Mouse (Mus musculus) neutrophil, adult 59 days (primary cell): ENCODE measurements around the gene Sfta2. TPM values are rescaled to one million over a fixed set of nuclear protein-coding genes. Genes with fewer than 3 reads are reported as not detected.

Experiments
- total RNA-seq, 2 experiments: library from RNA; stranded (reverse); gene quantifications; 1 replicate in 1 of 2; 2 replicates in 1 of 2; pipeline ENCODE4 v1.2.4; 2023

Gene Sfta2
- not detected for total RNA-seq

GRCm38 (mm10) chr17:35601249-35601648 is at the start of gene Sfta2:
TSS of gene Sfta2 (plus strand) at chr17:35601549.

DNA sequence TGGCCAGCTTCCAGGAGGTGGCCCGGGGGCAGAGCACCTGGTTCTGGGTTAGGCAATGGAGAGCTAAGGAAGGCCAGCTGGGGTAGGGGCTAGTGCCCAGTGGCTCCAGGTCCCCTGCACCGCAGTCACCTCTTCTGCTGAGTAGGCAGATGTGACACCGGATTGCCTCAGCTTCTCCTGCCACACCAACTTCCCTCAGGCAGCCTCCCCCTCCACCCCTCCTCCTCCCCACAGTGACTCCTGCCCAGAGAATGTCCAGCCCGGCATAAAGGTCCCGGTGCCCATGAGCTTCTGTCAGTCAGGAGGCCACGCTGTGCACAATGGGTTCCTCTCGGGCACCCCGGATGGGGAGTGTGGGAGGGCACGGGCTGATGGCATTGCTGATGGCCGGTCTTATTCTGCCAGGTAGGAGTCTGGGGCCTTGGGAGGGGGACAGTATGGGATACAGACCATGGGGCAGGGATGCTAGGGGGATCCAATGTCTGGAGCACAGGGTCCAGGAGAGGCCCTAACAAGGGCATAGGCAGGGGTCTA is 49.4 kb upstream of the Sfta2 start, which contains the start of gene Cdsn:
Gene Cdsn, plus strand, starts transcription at position 248 of the 534 bp plus-strand sequence.

DNA sequence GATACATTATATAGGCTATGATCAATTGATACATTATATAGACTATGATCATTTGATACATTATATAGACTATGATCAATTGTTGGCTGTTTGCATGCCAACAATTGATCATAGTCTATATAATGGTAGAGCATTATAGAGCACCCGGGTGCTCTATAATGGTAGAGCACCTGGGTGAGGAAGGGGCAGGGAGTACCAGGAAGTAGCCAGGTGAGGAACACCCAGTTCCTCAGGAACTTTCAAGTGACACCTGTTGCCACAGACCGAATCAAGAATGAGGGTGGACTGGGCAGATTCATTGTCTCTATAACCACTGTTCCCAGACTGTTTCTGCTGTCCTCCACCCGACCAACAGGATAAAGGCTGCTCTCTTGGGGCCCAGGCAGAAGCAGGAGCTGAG is 34.2 kb upstream of the Sfta2 start, which contains the start of gene 2300002M23Rik:
Gene 2300002M23Rik, plus strand, starts transcription at position 301 of the 400 bp plus-strand sequence.

GRCm38 (mm10) chr17:35626537-35626936 is 25.2 kb downstream of the Sfta2 start, which contains the start of gene Gm9573:
TSS of gene Gm9573 (minus strand) at chr17:35626637.

DNA sequence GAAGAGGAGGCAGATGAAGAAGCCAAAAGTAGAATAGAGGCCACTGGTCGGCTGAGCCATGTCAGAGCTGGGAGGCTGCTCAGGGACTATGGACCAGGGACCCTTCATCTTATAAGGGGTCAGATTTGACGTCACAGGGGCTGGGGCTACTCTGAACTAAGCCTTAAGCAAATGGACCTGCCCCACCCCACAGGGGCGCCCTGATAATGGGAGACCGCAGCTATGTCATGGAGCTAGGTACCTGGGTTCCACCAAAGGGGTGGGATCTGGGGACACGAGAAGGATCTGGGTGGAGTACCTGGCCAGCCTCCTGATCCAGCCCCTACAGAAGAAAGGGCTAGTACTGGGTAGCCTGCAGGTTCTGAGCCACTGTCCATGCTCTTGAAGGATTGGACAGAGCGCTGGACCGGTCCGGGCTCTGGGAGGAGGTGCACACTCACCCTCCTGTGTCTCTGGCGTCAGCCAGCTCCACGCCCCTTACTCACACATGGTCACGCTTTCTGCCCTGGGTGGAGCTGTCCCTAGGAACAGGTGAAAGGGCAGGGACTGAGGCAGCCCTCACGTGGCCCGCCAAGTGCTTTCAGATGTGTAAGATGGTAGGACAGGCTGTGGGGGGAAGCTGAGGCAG is 42.4 kb downstream of the Sfta2 start, which contains the start of gene Mucl3:
Gene Mucl3, minus strand, starts transcription at position 87 of the 628 bp plus-strand sequence.

GRCm38 (mm10) chr17:35667334-35668065 is 66.2 kb downstream of the Sfta2 start, which contains the start of gene Vars2:
TSS of gene Vars2 (minus strand) at chr17:35667592.

GRCm38 (mm10) chr17:35673416-35674035 is 72.2 kb downstream of the Sfta2 start, which contains the start of gene Gtf2h4:
TSS of gene Gtf2h4 (minus strand) at chr17:35673739.

Other genes with a start within 250 kb of the Sfta2 start
- 10 to 100 TPM; 62.2 to 73.9 TPM for gene H2-Q4, start 221.9 kb upstream of the Sfta2 start, total RNA-seq
- gene H2-Q6, start 176.7 kb upstream of the Sfta2 start, total RNA-seq = 10 to 100 TPM; 12.6 to 13.8 TPM
- gene H2-Q7, start 162.4 kb upstream of the Sfta2 start, total RNA-seq = 10 to 100 TPM; 10.5 to 17.7 TPM
- 10 to 100 TPM; 43.6 to 57.4 TPM for gene H2-Q10, start 131.5 kb upstream of the Sfta2 start, total RNA-seq
- gene Pou5f1, start 95.5 kb upstream of the Sfta2 start, total RNA-seq = 1 to 10 TPM; 2.1 TPM
- gene Tcf19, start 84.7 kb upstream of the Sfta2 start, total RNA-seq = 10 to 100 TPM; 33.6 to 35.3 TPM
- 10 to 100 TPM; 13.6 to 15.8 TPM for gene Cchcr1, start 84.4 kb upstream of the Sfta2 start, total RNA-seq
- gene Psors1c2, start 68.3 kb upstream of the Sfta2 start, total RNA-seq = not detected
- not detected for gene Cdsn, start 49.4 kb upstream of the Sfta2 start, total RNA-seq
- gene 2300002M23Rik, start 34.1 kb upstream of the Sfta2 start, total RNA-seq = not detected
- gene Gm9573, start 25.1 kb downstream of the Sfta2 start, total RNA-seq = not detected
- gene Mucl3, start 42.1 kb downstream of the Sfta2 start, total RNA-seq = not detected
- gene Vars2, start 66.0 kb downstream of the Sfta2 start, total RNA-seq = 10 to 100 TPM in 1 of 2 experiments, 1 to 10 TPM in 1; 7.2 to 11.6 TPM
- 1 to 10 TPM; 6.5 to 9.4 TPM for gene Gtf2h4, start 72.2 kb downstream of the Sfta2 start, total RNA-seq
- gene Ddr1, start 103.1 kb downstream of the Sfta2 start, total RNA-seq = under 1 TPM; 0.31 to 0.51 TPM
- 100 to 1,000 TPM; 115 to 121 TPM for gene Ier3, start 220.1 kb downstream of the Sfta2 start, total RNA-seq
- 100 to 1,000 TPM; 181 to 198 TPM for gene Flot1, start 221.7 kb downstream of the Sfta2 start, total RNA-seq
- 100 to 1,000 TPM; 449 to 487 TPM for gene Tubb5, start 236.8 kb downstream of the Sfta2 start, total RNA-seq
- 10 to 100 TPM; 33.5 to 33.9 TPM for gene Mdc1, start 240.0 kb downstream of the Sfta2 start, total RNA-seq